Mouse (Mus musculus) lung, adult 18-20 months (tissue): ENCODE data around the gene T.
"Not testable (repeated sequence)": the region's sequence is repeated elsewhere in the genome, so short reads cannot be mapped to it uniquely, and the experiment has no call there.

Experiments used
- DNase-seq, 2 experiments: peaks; one replicate each; pipeline ENCODE4 v3.0.0; 2022; ENCODE audit warnings: mixed read lengths in 2 of 2

The T gene

DNA sequence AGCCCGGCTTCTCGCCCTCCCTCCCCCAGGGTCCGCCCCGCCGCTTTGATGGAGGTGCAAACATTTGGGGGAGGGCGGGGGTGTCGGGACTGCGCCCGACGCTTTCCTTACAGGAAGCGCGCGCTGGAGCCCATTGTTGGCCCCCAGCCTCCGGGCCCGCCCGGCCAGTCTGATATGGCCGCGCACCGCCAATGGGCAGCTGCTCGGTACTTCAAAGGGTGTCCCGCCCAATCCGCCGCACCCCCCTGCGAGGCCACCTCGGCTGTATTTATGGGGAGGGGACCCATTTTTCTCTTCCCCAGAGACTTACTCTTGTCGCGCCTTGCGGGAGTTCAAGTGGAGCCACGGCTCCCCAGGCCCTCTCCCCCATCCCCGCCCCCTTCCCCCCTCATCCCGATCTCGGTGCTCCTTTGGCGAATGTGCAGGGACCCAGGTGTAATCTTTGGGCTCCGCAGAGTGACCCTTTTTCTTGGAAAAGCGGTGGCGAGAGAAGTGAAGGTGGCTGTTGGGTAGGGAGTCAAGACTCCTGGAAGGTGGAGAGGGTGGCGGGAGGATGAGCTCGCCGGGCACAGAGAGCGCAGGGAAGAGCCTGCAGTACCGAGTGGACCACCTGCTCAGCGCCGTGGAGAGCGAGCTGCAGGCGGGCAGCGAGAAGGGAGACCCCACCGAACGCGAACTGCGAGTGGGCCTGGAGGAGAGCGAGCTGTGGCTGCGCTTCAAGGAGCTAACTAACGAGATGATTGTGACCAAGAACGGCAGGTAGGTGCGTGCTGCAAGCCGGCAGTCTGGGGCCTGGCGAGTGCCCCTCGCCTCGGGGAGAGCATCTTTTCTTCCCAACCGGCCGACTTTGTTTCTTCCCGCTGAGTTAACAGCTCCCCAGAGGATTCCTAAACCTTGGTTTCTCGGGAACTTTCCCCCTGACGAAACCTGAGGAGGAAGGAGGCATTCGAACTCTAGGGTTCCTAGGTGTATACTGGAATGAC lies at the start of gene T:
Gene T, plus strand, starts transcription at position 446 of the 983 bp plus-strand sequence.
- DNase-seq: no peak

DNA sequence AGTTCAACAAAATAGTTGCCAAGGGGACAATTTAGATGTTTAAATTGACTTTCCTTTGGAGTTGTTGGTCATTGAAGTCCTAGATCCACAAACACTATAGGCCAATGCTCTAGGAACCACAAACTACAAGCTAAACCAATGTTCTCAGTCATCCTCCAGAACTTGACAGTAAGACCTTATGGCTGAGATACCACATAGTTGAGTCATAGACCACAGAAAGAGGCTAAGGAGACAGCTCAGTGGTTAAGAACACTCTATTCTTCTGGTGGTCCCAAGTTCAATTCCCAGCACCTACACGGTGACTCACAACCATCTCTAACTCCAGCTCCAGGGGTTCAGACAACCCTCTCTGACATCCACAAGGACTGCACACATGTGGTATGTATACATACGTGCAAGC lies 48.8 kb upstream of the T start:
- DNase-seq: no peak

DNA sequence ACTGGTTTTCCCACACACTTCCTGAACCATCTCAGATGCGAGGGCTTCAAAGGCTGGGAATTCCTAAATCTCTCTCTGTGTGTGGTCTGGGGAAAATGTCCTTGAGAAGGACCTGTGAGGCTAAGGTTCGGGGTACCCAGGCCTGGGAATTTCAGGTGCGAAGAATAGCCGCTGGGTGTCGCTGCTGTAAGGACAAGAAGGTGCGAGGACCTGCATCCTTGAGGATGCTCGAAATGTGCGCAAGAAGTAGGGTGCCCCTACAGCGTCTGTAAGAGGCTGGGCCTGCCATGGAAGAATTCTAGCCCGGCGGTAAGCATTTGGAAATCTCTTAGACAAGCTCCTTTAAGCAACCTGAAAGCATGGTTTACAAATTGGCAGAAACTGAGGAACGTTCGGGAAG lies 45.8 kb upstream of the T start:
- no peak for DNase-seq

DNA sequence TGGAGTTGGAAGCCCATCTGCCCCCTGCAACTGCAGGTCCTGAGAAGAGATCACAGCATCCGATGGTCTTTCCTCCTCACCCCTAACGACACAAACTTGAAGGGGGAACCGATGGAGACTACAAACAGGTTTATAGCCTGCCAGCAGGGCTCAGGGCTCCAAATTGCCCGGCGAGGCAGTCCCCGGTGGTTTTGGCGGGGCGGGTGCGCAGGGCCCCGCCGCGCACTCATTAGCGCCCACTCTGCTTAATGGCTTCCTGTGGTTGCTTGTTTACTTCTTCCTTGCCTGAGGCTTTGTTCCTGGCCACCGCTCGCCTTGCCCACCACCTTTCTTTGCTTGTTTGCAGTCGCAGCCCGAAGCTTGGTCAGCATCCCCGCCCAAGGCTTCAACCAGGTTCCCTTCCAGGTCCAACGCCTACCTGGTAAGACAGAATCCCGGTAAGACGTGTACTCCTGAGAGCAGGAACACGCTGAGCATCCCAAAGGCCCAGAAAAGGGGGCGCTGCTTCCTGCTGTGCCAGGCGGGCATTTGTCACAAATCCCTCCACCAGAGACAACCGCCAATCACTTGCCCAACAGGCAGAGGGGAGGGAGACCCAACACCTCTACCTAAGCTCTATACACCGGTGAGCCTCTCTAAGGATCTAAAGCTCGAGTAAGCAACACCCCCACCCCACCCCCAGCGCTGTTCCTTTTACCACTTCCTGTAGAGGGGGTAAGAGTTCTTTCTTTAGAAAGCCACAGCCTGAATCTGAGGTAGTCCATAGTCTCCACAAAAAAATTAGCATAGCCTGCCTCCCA lies 45.0 kb upstream of the T start:
- no peak for DNase-seq

DNA sequence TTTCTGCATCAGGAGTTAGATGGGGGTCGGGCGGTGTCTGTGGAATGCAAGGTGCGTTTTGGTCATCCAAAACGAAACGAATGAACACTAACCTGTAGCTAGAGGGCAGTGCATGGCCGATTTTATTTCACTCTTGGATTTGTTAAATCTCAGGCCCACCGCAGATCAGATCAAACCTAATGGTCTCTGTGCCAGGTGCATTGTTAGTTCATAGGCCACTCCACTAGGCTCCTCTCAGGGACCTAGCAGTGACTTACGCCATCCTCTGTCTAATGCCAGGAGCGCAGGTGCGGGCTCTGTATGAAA lies 44.5 kb upstream of the T start:
- DNase-seq: no peak

DNA sequence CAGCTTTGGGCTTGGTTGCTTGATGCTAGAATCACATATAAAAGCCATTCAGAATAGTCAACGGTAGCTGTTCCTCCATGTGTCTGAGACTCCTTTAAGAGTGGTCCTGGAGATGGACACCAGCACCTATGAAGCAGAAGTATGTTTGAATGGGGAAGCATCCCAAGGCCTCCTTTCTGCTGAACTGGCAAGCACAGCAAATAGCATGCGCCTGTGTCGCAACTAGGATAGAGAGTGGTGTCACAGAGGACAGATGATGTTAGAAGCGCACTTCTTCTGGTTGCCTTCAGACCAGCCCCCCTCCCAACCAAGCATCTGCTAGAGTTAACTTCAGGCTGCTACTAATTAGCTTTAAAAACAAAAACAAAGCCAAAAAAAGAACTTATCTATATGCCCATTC lies 43.7 kb upstream of the T start:
- no peak for DNase-seq

DNA sequence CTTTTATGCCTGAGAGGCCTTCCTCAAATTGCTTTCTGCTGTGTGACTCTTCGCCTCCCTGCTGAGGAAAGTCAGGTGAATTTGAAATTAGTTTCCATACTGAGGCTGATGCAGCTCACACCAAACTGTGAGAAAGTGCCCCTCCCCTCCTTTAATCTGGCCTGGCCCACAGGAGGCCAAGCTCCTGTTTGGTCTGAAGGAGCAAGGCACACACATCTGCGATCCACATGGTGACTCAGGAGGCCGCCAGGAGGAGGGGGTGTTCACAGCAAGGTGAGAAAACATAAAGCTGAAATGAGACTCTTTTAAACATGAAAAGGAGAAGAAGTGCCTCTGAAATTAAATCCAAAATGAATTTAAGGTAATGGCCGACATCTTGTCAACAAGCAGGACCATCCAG lies 37.9 kb upstream of the T start:
- no peak for DNase-seq

DNA sequence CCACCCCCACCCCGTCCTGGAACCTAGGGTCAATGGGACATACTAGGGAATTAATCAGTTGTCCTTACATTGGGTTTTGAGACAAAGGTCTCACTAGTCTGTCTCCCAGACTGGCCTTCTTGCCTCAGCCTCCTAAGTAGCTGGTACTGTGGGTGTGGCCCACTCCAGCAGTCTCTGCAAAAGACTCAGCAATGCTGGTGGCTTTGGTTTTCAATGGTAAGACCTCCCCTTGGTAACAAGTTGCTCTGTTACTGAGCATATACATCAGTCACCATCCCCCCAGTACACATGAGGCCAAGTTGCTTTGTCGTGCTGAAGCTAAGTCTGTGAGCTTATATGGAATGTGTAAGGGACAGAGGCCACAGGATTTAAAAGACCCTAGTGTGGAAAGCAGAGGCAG lies 36.3 kb upstream of the T start:
- no peak for DNase-seq

DNA sequence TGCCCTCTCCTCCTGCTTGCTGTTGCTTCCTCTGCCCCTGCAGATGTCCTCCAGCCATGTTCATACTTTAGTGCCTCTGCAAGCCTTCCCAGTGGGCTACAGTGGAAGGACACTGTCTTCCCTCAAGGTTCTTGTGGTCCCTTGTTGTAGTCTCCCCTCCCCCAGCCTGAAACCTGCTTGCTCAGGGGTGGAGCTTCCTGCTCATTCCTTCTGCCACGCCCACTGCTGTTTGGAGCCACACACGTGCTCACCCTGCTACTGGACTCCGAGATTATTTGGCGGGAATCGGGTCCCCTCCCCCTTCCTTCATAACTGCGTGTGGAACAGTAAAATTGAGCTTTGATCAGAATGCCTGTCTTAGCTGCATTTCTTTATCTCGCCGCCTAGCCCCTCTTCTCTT lies 30.3 kb upstream of the T start:
- not testable (repeated sequence) for DNase-seq

DNA sequence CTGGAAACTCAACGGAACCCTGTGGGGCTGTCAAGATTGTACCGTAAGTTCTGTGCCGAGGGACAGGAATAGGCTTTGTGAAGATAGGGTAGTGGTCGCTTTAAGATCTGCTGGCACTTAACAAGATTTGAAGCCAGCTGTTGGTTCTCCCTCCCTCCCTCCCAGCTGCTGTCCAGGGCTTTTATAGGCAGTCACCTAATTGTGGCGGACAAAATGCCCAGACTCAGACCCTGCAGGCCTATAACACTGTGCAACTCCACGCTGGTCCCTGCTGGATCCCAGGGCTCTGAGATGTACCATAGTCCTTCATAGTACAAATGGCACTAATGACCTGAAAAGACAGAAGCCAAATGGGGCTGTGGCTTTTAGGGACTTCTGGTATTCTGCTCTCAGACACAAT lies 27.9 kb upstream of the T start:
- DNase-seq: no peak

DNA sequence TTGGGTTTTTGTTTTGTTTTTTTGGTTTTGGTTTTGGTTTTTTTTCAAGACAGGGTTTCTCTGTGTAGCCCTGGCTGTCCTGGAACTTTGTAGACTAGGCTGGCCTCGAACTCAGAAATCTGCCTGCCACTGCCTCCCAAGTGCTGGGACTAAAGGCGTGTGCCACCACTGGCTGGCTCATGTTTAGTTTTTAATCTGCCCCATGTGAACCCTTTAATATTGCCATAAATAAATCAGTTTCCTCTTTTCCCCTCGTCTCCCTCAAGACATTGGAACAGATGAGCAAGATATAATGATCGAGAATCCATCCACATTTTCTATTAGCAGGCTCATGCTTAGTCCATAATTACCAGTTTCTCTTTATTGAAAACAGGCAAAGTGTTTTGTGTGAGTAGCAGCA lies 26.2 kb upstream of the T start:
- DNase-seq: not testable (repeated sequence)

DNA sequence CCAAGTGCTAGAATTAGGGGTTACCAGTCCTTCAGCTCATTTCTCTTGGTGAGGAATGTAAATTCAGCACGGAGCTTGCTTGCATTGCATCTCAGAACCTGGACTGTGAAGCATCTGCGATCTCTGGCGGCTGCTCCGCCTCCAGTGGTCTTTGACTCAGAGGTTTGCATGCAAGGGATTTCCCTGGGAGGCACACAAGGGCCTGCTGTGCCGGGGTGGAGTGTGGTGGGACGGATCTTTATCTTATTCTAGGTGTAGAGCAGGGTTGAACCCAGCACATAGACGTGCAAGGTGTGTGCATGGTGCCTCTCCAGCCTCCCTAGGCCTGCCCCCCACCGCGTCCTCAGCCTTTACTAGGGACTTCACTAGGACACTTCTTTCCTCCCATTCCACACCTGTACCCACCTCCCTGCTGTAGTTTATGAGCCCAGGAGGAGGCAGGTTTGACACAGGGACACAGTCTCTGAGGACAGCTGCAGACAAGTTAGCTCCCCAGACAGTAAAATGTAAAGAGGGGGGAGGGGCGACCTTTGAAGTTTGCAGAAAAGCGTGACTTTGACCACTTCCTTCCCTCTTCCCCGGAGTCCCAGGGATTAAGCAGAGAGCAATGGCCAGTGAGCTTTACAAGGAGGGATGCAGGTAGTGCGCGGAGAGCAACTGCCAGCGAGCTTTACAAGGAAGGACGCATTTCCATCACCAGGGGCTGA lies 25.5 kb upstream of the T start:
- DNase-seq: no peak

DNA sequence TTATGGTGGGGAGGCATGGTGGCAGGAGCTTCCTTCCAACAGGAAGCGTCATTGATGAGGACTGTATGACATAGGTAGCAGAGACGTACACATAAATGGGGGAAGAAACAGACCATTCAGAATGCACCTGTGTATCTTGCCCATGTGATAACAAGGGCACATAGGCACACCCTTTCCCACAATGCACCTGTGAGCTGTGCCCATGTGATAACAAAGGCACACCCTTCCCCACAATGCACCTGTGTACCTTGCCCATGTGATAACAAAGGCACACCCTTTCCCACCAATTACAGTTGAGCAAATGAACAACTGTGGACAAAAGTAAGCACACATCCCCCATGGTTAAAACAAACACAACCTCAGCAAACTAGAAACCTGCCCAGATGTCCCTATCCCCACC lies 23.9 kb upstream of the T start:
- no peak for DNase-seq

DNA sequence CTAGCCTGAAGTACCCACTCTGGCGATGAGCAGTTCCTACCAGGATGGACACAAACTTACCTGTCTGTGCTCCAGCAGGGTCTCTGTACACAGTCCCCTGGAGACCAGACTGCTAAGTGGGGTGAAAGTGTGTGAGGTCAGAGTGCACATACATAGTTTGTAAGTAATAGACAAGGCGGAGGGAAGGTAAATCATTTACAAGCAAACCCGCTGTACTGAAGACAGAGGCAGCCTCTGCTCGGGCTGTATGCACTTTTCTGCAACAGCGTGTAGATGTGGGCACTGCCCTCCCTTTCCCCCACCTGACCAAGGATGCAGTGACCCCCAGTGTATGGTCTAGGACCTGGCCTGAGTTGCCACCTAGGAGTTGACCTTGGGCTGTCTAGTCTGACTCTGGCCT lies 20.6 kb upstream of the T start:
- no peak for DNase-seq

DNA sequence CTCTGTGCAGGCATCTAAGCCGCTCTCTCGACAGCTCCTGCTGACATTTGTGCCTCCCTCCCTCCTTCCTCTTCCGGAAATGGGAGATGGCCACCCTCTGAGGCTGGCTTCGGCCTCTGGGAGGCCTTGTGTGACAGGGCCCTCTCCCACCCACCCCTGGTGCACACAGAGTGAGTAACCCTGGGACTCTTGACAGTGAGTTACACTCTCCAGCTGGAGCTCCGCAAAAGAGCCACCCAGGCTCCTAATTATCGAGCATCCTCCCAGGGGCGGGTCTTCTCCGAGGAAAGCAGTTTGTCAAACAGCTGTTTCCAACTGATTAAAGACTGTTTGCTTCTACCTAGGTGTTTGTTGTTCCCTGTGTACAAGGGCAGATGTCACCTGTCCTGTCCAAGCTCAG lies 18.7 kb upstream of the T start:
- DNase-seq: no peak

DNA sequence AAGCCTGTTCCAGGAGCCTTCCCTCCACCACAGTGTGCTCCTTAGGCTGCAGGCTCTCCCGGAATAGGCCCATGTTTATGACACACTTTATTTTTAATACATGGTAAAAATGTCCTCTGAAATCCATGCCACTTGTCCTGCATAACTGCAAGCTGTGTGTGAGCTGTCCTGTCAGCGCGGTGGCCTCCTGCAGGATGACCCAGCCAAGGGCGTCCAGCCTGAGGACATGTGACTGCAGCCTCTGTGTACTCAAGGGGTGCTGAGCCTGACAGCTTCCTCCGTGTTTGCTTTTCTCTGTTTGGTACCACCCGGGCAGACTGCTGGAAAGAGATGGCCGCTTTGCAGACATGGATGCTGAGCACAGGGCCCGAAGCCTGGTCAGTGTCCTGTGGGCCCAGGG lies 17.4 kb upstream of the T start:
- no peak for DNase-seq

DNA sequence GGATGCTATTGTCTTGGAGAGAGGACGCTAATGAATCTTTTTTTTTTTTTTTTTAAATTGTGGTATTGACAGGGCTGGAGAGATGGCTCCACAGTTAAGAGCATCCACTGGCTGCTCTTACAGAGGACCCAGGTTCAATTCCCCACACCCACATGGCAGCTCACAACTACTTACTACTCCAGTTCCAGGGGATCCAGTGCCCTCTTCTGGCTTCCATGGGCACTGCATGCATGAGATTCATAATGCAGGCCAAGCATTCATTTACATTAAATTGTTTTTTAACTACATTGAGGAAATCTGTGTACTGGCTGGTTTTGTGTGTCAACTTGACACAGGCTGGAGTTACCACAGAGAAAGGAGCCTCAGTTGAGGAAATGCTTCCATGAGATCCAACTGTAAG lies 13.5 kb upstream of the T start:
- DNase-seq: no peak

DNA sequence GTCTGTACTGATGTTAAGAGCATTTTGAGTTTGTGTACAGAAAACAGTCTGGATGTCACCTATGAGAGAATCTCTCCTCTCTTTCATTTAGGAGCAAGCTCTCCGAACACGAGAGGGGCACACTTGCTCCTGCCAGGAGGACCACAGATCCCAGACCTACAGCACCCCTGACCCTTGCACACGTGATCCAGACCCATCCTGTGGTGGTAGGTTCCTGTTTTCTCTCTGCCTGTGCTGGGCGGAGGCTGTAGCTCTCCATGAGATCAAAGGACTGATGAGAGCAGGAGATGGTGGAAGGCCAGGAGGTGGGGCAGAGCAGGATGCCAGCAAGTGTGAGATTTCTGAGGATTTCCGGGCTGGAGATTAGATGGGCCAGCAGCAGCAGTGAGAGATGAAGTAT lies 12.7 kb upstream of the T start:
- no peak for DNase-seq

DNA sequence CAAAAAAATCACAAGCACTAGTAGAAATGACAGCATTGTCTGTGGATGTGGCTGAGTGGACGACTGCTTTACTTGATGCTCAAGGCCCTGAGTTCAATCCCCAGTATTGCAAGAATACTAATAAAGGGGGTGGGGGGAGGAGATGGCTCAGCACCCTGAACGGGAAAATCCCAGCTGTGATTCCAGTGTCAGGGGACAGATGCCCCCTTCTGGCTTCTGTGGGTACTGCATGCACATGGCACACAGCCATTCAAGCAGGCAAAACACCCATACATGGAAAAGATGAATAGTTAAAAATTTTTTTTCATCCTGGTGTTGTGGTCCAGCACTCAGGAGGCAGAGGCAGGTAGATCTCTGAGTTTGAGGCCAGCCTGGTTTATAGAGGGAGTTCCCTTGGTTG lies 10.9 kb upstream of the T start:
- no peak for DNase-seq

DNA sequence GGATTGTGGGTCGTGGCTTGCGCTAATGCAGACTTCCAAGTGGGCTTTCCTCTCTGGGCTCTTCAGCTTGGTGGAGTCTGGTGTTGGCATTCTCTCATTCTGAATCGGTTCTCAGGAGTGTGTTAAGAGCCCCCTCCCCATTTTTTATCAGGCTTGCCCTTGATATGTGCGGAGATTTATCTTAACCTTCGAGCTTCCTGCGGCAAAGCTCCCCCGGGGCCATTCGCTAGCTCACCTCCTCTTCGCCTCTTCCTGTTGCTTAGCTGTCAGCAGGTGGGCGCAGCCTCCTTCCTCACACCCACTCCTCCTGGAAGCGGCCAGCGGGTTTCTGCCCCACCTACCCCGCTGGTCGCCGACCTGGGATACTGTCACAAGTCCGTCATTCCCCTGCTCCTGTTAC lies 4.8 kb upstream of the T start:
- no peak for DNase-seq

DNA sequence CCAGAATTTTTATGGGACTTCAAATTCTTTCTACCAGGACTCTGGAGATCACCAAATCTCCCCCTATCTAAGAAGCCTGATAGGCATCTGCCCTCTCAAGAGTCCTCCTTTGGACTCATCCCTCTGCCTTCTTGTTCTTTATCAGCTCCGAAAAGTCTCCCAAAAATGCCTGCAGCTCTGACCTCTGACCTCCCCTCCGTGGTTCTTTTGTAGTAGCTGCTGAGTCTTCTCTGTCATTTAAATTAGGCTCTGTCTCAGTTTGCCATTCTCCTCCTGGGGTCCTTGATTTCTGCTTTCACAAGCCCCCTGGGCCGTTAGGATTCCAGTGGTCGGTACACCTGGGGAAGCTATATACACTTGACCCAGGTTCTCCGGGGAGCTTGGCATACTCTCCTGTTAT lies 4.3 kb upstream of the T start:
- DNase-seq: no peak

DNA sequence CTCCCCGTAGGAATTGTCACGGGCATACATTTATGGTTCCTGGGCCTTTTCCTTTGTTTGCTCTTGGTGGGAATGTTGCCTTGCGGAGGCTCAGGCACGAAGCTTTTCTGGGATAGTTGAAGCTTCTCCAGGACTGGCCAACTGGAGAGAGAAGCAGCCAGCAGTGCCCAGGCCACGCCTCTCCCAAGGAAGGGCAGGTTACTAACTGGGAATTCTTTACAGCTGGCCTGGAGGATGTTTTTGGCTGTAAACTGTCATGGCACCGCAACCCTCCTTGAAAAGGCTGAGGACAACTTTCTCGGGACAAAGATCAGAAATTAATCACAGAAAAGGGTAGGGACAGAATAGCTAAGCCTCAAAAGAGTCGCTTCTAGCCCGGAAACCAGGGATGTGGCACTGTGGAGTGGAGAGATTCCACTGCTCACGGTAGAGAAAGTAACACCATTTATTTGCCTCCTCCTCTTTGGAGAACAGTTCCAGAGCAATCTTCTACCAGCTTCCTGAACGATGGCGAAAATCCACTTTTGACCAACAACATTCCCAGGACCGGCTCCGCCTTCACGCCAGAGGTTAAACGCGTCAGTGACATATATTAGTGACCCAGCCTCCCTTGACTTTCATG lies 1.9 kb upstream of the T start:
- DNase-seq: no peak
